ENCODE assay signal across 11 mouse cellular contexts in the genomic region with DNA sequence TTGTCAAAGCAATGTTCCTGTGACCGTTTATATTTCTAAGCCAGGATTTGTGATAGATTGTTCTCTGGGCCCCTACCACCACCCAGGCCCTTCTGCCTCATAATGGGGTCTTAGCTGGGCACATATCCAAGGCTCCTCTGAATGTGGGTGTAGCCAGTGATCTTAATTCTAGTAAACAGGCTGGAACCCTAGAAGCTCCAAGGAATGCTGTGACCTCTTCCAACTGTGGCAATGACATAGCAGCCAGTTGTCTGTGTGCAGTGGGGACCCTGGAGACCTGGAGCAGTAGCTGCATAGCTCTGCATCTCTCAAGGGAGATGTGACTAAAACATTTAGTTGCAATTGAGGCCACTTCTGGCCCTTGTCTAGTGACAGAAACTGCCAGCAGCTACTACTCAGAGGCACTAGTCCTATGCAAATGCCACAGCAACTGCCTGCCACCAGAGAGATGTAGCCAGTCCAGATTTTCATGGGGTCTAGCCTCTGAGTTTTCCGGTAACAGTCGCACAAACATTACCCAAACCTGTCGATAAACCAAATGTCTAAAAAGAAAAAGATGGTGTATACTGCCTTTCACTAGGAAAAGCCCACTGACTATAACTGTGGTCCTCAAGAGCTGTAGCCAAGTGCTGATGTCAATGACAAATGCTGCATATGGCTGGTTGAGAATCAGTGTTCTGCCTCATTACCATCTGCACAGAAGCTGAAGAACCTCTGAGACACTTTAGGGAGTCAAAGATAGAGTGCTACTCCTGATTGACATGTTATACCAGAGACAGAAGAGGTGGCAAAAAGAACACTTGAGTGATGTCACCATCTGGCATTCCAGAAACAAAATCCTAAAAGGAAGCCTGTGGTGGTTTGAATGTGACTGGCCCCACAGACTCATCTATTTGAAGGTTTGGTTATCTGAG.
DNase-seq lines count a peak whose midpoint lies in the region; ATAC-seq and TF ChIP-seq lines count a peak whose summit lies in the region.
"Had no signal": no experiment of that assay in that cellular context is flagged by ENCODE, and none has a peak within 500 bp of the region (broad histone marks: within the 10 kb centered on the region; RNA-seq: fewer than 3 reads in every experiment).

No protein-coding gene starts in this region.

- no peak overlapping the region for H3K9ac ChIP-seq in embryonic facial prominence, embryonic 15.5 days
- no peak overlapping the region for H3K9ac ChIP-seq in hindbrain, embryonic 16.5 days (ENCODE audit: low read depth, low read length)
- H3K9ac ChIP-seq: limb, embryonic 13.5 days had no signal

- H3K4me3 ChIP-seq in layer of hippocampus, adult 2 months, result no peak overlapping the region
- H3K4me3 ChIP-seq in embryonic facial prominence, embryonic 15.5 days (replicated peaks), result no peak overlapping the region
- no peak overlapping the region for H3K4me3 ChIP-seq in hindbrain, embryonic 16.5 days (ENCODE audit: low read length)
- H3K4me3 ChIP-seq: limb, embryonic 13.5 days had no signal

- no peaks in the 10 kb centered on the region for H3K36me3 ChIP-seq in embryonic facial prominence, embryonic 15.5 days
- no peaks in the 10 kb centered on the region for H3K36me3 ChIP-seq in hindbrain, embryonic 16.5 days (ENCODE audit: control insufficient read depth, insufficient read depth, low read length)
- H3K36me3 ChIP-seq: limb, embryonic 13.5 days had no signal

- H3K9me3 ChIP-seq in embryonic facial prominence, embryonic 15.5 days (replicated peaks), result no peaks in the 10 kb centered on the region
- H3K9me3 ChIP-seq in hindbrain, embryonic 16.5 days (ENCODE audit: control insufficient read depth, low read length), result no peaks in the 10 kb centered on the region
- H3K9me3 ChIP-seq: limb, embryonic 13.5 days had no signal

- no peak overlapping the region for H3K4me2 ChIP-seq in embryonic facial prominence, embryonic 15.5 days (replicated peaks)
- H3K4me2 ChIP-seq in hindbrain, embryonic 16.5 days (ENCODE audit: low read length), result no peak overlapping the region
- H3K4me2 ChIP-seq: limb, embryonic 13.5 days had no signal

- WGBS in embryonic facial prominence, embryonic 15.5 days, result 78% methylated on average over 4 of the region's 4 CpGs
- 65% methylated on average over 4 of the region's 4 CpGs for WGBS in hindbrain, embryonic 16.5 days

- ATAC-seq in embryonic facial prominence, embryonic 15.5 days (ENCODE audit: insufficient number of reproducible peaks, low FRiP score, low TSS enrichment, low read depth), result no peak
- no peak; the same call in 1 of the 2 replicates for ATAC-seq in hindbrain, embryonic 16.5 days
- ATAC-seq: inflammation-experienced regulatory T-cells, adult 6 months had no signal

- peak; percentile 46 for DNase-seq in adrenal gland, postnatal 10 days
- DNase-seq in adrenal gland, adult 8-10 months, result no peak
- DNase-seq in layer of hippocampus, adult 2 months (ENCODE audit: low spot score in 2 of 2), result no peak
- DNase-seq in layer of hippocampus, adult 11-12 months (ENCODE audit: low spot score), result no peak
- DNase-seq in kidney, adult 9 months, result no peak
- no peak for DNase-seq in frontal cortex, postnatal 36 days (ENCODE audit: low spot score in 2 of 2)
- DNase-seq: retina, postnatal 1 day had no signal

- peak overlapping the region; percentile 43; the same call in 1 of the 2 replicates for H3K27ac ChIP-seq in layer of hippocampus, adult 2 months
- 0 out of 2 replicates have a peak overlapping the region, but pooled peaks have one; percentile 19 for H3K27ac ChIP-seq in embryonic facial prominence, embryonic 15.5 days (replicated peaks)
- peak overlapping the region; percentile 30; the same call in 1 of the 2 replicates for H3K27ac ChIP-seq in hindbrain, embryonic 16.5 days (ENCODE audit: low read depth, low read length)
- H3K27ac ChIP-seq: limb, embryonic 13.5 days had no signal

- H3K27me3 ChIP-seq in embryonic facial prominence, embryonic 15.5 days, result no peaks in the 10 kb centered on the region
- H3K27me3 ChIP-seq in hindbrain, embryonic 16.5 days (replicated peaks; ENCODE audit: control insufficient read depth, insufficient read depth, low read length), result no peaks in the 10 kb centered on the region
- H3K27me3 ChIP-seq: limb, embryonic 13.5 days had no signal

- H3K4me1 ChIP-seq in embryonic facial prominence, embryonic 15.5 days, result peaks cover 34% of the 10 kb centered on the region
- peaks cover 34% of the 10 kb centered on the region for H3K4me1 ChIP-seq in hindbrain, embryonic 16.5 days (ENCODE audit: control insufficient read depth, insufficient read depth, low read depth, low read length)

- no peak for TF ChIP-seq CTCF in layer of hippocampus, adult 2 months (conservative IDR thresholded peaks at IDR 0.05)
